Mouse (Mus musculus) embryo, embryonic 9.5 days (tissue): Measurements from ENCODE around the gene Olfr191.
"Not testable (repeated sequence)": the region's sequence is repeated elsewhere in the genome, so short reads cannot be mapped to it uniquely, and the experiment has no call there.

Experiments
- DNase-seq: peaks from one replicate; pipeline ENCODE4 v3.0.0-alpha.2; 2017; ENCODE audit errors: extremely low spot score

The Olfr191 gene

GRCm38 (mm10) chr16:59089722-59090121 lies at the start of gene Olfr191:
Olfr191 (minus strand) TSS chr16:59089822.
- not testable (repeated sequence) for DNase-seq

- DNase-seq, result no peak
These were observed 41.1 kb upstream of the Olfr191 start for GRCm38 (mm10) chr16:59130740-59131139.

GRCm38 (mm10) chr16:59120969-59121368 lies 31.3 kb upstream of the Olfr191 start, which contains the start of gene Olfr194:
Olfr194 (minus strand) TSS chr16:59121069.
- no peak for DNase-seq

GRCm38 (mm10) chr16:59111781-59112180 lies 22.2 kb upstream of the Olfr191 start, which contains the start of gene Olfr193:
Olfr193 (minus strand) TSS chr16:59111881.
- DNase-seq, result no peak

GRCm38 (mm10) chr16:59108522-59108921 lies 18.9 kb upstream of the Olfr191 start:
- not testable (repeated sequence) for DNase-seq

- no peak for DNase-seq
These were observed 15.7 kb upstream of the Olfr191 start for GRCm38 (mm10) chr16:59105312-59105711.

GRCm38 (mm10) chr16:59081113-59081512 lies 8.5 kb downstream of the Olfr191 start:
- not testable (repeated sequence) for DNase-seq

- no peak for DNase-seq
These were observed 11.7 kb downstream of the Olfr191 start, which contains the start of gene Olfr190 for GRCm38 (mm10) chr16:59077905-59078304. Olfr190 (minus strand) TSS chr16:59078005.

- no peak for DNase-seq
These were observed 16.1 kb downstream of the Olfr191 start for GRCm38 (mm10) chr16:59073520-59073919.

- no peak for DNase-seq
These were observed 17.9 kb downstream of the Olfr191 start for GRCm38 (mm10) chr16:59071755-59072154.

GRCm38 (mm10) chr16:59062411-59062810 lies 27.2 kb downstream of the Olfr191 start:
- DNase-seq, result not testable (repeated sequence)

- not testable (repeated sequence) for DNase-seq
These were observed 40.3 kb downstream of the Olfr191 start for GRCm38 (mm10) chr16:59049286-59049685.

- DNase-seq, result no peak
These were observed 40.8 kb downstream of the Olfr191 start for GRCm38 (mm10) chr16:59048860-59049259.

- DNase-seq, result no peak
These were observed 42.0 kb downstream of the Olfr191 start for GRCm38 (mm10) chr16:59047579-59047978.

- DNase-seq, result no peak
These were observed 43.8 kb downstream of the Olfr191 start for GRCm38 (mm10) chr16:59045835-59046234.

GRCm38 (mm10) chr16:59039710-59040109 lies 49.9 kb downstream of the Olfr191 start, which contains the start of gene Olfr187:
Olfr187 (minus strand) TSS chr16:59039767.
- DNase-seq, result no peak
